Mouse (Mus musculus) neural tube, embryonic 13.5 days (tissue): ENCODE measurements at regions not wholly inside any gene's neighbourhood (a gene's known extent, or its start where the extent isn't known, plus 50 kb on each side); places are given as distances from the start of the nearest gene placed in this dataset.

Experiments
- ATAC-seq: fragments of 200-750 bp; cut with Nextera tagmentation; 2 replicates; pipeline ENCODE4 v1.8.0; 2017; ENCODE audit warnings: low read depth, mild to moderate bottlenecking, moderate TSS enrichment, moderate library complexity
- H3K27ac ChIP-seq: fragments of 300-500 bp; sonication (generic); replicated peaks from 2 replicates; pipeline ENCODE4 v1.5.1; 2015; ENCODE audit warnings: moderate library complexity, mild to moderate bottlenecking, inconsistent platforms
- H3K27me3 ChIP-seq: fragments of 300-500 bp; sonication (generic); 2 replicates; pipeline ENCODE4 v1.6.1; 2015; ENCODE audit warnings: mild to moderate bottlenecking, inconsistent platforms
- H3K36me3 ChIP-seq: fragments of 300-500 bp; sonication (generic); 2 replicates; pipeline ENCODE4 v1.6.1; 2015; ENCODE audit warnings: mild to moderate bottlenecking, inconsistent platforms
- H3K4me1 ChIP-seq: fragments of 300-500 bp; sonication (generic); replicated peaks from 2 replicates; pipeline ENCODE4 v1.6.1; 2015; ENCODE audit warnings: inconsistent platforms
- H3K4me2 ChIP-seq: fragments of 300-500 bp; sonication (generic); 2 replicates; pipeline ENCODE4 v1.6.1; 2015; ENCODE audit warnings: inconsistent platforms, mild to moderate bottlenecking, moderate library complexity
- H3K4me3 ChIP-seq: fragments of 300-500 bp; sonication (generic); 2 replicates; pipeline ENCODE4 v1.5.1; 2015; ENCODE audit warnings: mild to moderate bottlenecking, inconsistent platforms
- H3K9ac ChIP-seq: fragments of 300-500 bp; sonication (generic); 2 replicates; pipeline ENCODE4 v1.6.1; 2015; ENCODE audit warnings: moderate library complexity, mild to moderate bottlenecking, inconsistent platforms
- H3K9me3 ChIP-seq: fragments of 300-500 bp; sonication (generic); 2 replicates; pipeline ENCODE4 v1.6.1; 2016; ENCODE audit warnings: inconsistent platforms
- WGBS: fragments of 180-500 bp; shearing (Covaris S2); methylation state at CpG from one replicate; pipeline ENCODE4 v1.1.7; 2015; 5-methylcytosine and 5-hydroxymethylcytosine counted together

- Histone ChIP-seq H3K27me3 (no peaks in the 10 kb centered on the region), H3K4me2 (no peak overlapping the region), H3K4me1 (no peaks in the 10 kb centered on the region), H3K27ac (no peak overlapping the region), H3K36me3 (no peaks in the 10 kb centered on the region), H3K9ac (no peak overlapping the region), H3K4me3 (no peak overlapping the region), H3K9me3 (no peaks in the 10 kb centered on the region)
- ATAC-seq, result no peak
- WGBS, result 55% methylated on average over 4 of the region's 4 CpGs
These were observed 412.5 kb downstream of the D3Ertd751e start for GRCm38 (mm10) chr3:42154909-42155308.

GRCm38 (mm10) chr3:42163666-42164065, 421.3 kb downstream of the D3Ertd751e start:
- no peak overlapping the region for H3K4me3 ChIP-seq
- 69% methylated on average over 3 of the region's 3 CpGs for WGBS
- ATAC-seq, result no peak
- H3K27me3 ChIP-seq, result no peaks in the 10 kb centered on the region
- no peaks in the 10 kb centered on the region for H3K9me3 ChIP-seq
- no peaks in the 10 kb centered on the region for H3K36me3 ChIP-seq
- H3K4me1 ChIP-seq, result no peaks in the 10 kb centered on the region
- no peak overlapping the region for H3K4me2 ChIP-seq
- no peak overlapping the region for H3K27ac ChIP-seq
- H3K9ac ChIP-seq, result no peak overlapping the region

- no peaks in the 10 kb centered on the region for H3K36me3 ChIP-seq
- ATAC-seq, result no peak
- no peak overlapping the region for H3K9ac ChIP-seq
- WGBS, result 79% methylated on average over 1 of the region's 1 CpGs
- no peak overlapping the region for H3K4me2 ChIP-seq
- no peaks in the 10 kb centered on the region for H3K4me1 ChIP-seq
- H3K9me3 ChIP-seq, result no peaks in the 10 kb centered on the region
- H3K27ac ChIP-seq, result no peak overlapping the region
- no peaks in the 10 kb centered on the region for H3K27me3 ChIP-seq
- H3K4me3 ChIP-seq, result no peak overlapping the region
These were observed 456.8 kb downstream of the D3Ertd751e start for GRCm38 (mm10) chr3:42199206-42199605.

- H3K27me3 ChIP-seq, result no peaks in the 10 kb centered on the region
- no peaks in the 10 kb centered on the region for H3K9me3 ChIP-seq
- WGBS, result 89% methylated on average over 6 of the region's 6 CpGs
- H3K4me2 ChIP-seq, result no peak overlapping the region
- no peaks in the 10 kb centered on the region for H3K36me3 ChIP-seq
- no peak overlapping the region for H3K4me3 ChIP-seq
- no peak for ATAC-seq
- no peak overlapping the region for H3K27ac ChIP-seq
- H3K9ac ChIP-seq, result no peak overlapping the region
- H3K4me1 ChIP-seq, result no peaks in the 10 kb centered on the region
These were observed 459.0 kb downstream of the D3Ertd751e start for GRCm38 (mm10) chr3:42201373-42201772.

GRCm38 (mm10) chr3:42205640-42206039, 463.2 kb downstream of the D3Ertd751e start:
- H3K27ac ChIP-seq, result no peak overlapping the region
- H3K4me1 ChIP-seq, result no peaks in the 10 kb centered on the region
- H3K27me3 ChIP-seq, result no peaks in the 10 kb centered on the region
- no peak overlapping the region for H3K4me3 ChIP-seq
- H3K9me3 ChIP-seq, result no peaks in the 10 kb centered on the region
- H3K36me3 ChIP-seq, result no peaks in the 10 kb centered on the region
- 85% methylated on average over 4 of the region's 4 CpGs for WGBS
- ATAC-seq, result no peak
- H3K9ac ChIP-seq, result no peak overlapping the region
- H3K4me2 ChIP-seq, result no peak overlapping the region

GRCm38 (mm10) chr3:42211420-42211819, 469.0 kb downstream of the D3Ertd751e start:
- Histone ChIP-seq H3K9me3 (no peaks in the 10 kb centered on the region), H3K4me1 (peaks cover 11% of the 10 kb centered on the region), H3K27ac (no peak overlapping the region), H3K4me3 (no peak overlapping the region), H3K27me3 (no peaks in the 10 kb centered on the region), H3K36me3 (no peaks in the 10 kb centered on the region), H3K4me2 (no peak overlapping the region), H3K9ac (no peak overlapping the region)
- 84% methylated on average over 3 of the region's 3 CpGs for WGBS
- no peak for ATAC-seq

- WGBS, result 80% methylated on average over 5 of the region's 5 CpGs
These were observed 470.0 kb downstream of the D3Ertd751e start for GRCm38 (mm10) chr3:42212456-42212855.

GRCm38 (mm10) chr3:42213163-42213562, 470.8 kb downstream of the D3Ertd751e start:
- H3K27me3 ChIP-seq, result no peaks in the 10 kb centered on the region
- no peak for ATAC-seq
- H3K9ac ChIP-seq, result no peak overlapping the region
- peaks cover 11% of the 10 kb centered on the region for H3K4me1 ChIP-seq
- no peak overlapping the region for H3K4me3 ChIP-seq
- no peaks in the 10 kb centered on the region for H3K36me3 ChIP-seq
- no peaks in the 10 kb centered on the region for H3K9me3 ChIP-seq
- no peak overlapping the region for H3K27ac ChIP-seq
- no peak overlapping the region for H3K4me2 ChIP-seq
- WGBS, result 79% methylated on average over 6 of the region's 6 CpGs

More at GRCm38 (mm10) chr3:42212456-42212855, 470.0 kb downstream of the D3Ertd751e start:
- H3K27me3 ChIP-seq, result no peaks in the 10 kb centered on the region
- H3K4me1 ChIP-seq, result peaks cover 11% of the 10 kb centered on the region
- no peak overlapping the region for H3K27ac ChIP-seq
- no peak for ATAC-seq
- no peak overlapping the region for H3K4me2 ChIP-seq
- no peaks in the 10 kb centered on the region for H3K9me3 ChIP-seq
- H3K9ac ChIP-seq, result no peak overlapping the region
- H3K36me3 ChIP-seq, result no peaks in the 10 kb centered on the region
- no peak overlapping the region for H3K4me3 ChIP-seq

- ATAC-seq, result peak; percentile 40; the same call in 1 of the 2 replicates
- WGBS, result 32% methylated on average over 10 of the region's 10 CpGs
- H3K4me3 ChIP-seq, result no peak overlapping the region
These were observed 472.3 kb downstream of the D3Ertd751e start for GRCm38 (mm10) chr3:42214624-42215276.

GRCm38 (mm10) chr3:42218719-42219118, 476.3 kb downstream of the D3Ertd751e start:
- WGBS, result 91% methylated on average over 3 of the region's 3 CpGs
- H3K36me3 ChIP-seq, result no peaks in the 10 kb centered on the region
- no peak for ATAC-seq

More at GRCm38 (mm10) chr3:42214624-42215276, 472.3 kb downstream of the D3Ertd751e start:
- Histone ChIP-seq H3K9me3 (no peaks in the 10 kb centered on the region), H3K27ac (0 out of 2 replicates have a peak overlapping the region, but pooled peaks have one; percentile 23), H3K4me2 (peak overlapping the region; percentile 9; the same call in 1 of the 2 replicates), H3K36me3 (no peaks in the 10 kb centered on the region), H3K27me3 (no peaks in the 10 kb centered on the region), H3K4me1 (peaks cover 11% of the 10 kb centered on the region), H3K9ac (no peak overlapping the region)

GRCm38 (mm10) chr3:42227679-42228398, 485.4 kb downstream of the D3Ertd751e start:
- no peak overlapping the region for H3K27ac ChIP-seq
- no peak for ATAC-seq
- no peaks in the 10 kb centered on the region for H3K27me3 ChIP-seq

More at GRCm38 (mm10) chr3:42218719-42219118, 476.3 kb downstream of the D3Ertd751e start:
- no peak overlapping the region for H3K4me2 ChIP-seq
- H3K27ac ChIP-seq, result no peak overlapping the region
- H3K27me3 ChIP-seq, result no peaks in the 10 kb centered on the region
- no peaks in the 10 kb centered on the region for H3K9me3 ChIP-seq
- H3K4me1 ChIP-seq, result peaks cover 11% of the 10 kb centered on the region
- no peak overlapping the region for H3K9ac ChIP-seq
- no peak overlapping the region for H3K4me3 ChIP-seq

GRCm38 (mm10) chr3:42228399-42228755, 486.0 kb downstream of the D3Ertd751e start:
- ATAC-seq, result no peak
- no peaks in the 10 kb centered on the region for H3K9me3 ChIP-seq
- H3K4me1 ChIP-seq, result no peaks in the 10 kb centered on the region
- H3K36me3 ChIP-seq, result no peaks in the 10 kb centered on the region
- WGBS, result 76% methylated on average over 3 of the region's 3 CpGs
- H3K27me3 ChIP-seq, result no peaks in the 10 kb centered on the region
- H3K4me3 ChIP-seq, result no peak overlapping the region
- H3K27ac ChIP-seq, result no peak overlapping the region
- H3K9ac ChIP-seq, result no peak overlapping the region
- no peak overlapping the region for H3K4me2 ChIP-seq

More at GRCm38 (mm10) chr3:42227679-42228398, 485.4 kb downstream of the D3Ertd751e start:
- WGBS, result 80% methylated on average over 4 of the region's 4 CpGs
- Histone ChIP-seq H3K9me3 (no peaks in the 10 kb centered on the region), H3K9ac (no peak overlapping the region), H3K4me3 (no peak overlapping the region), H3K4me2 (no peak overlapping the region), H3K4me1 (no peaks in the 10 kb centered on the region), H3K36me3 (no peaks in the 10 kb centered on the region)
